Mouse (Mus musculus): ENCODE data around the gene Hist1h1a.
"Not testable (repeated sequence)": the region's sequence is repeated elsewhere in the genome, so short reads cannot be mapped to it uniquely, and the experiment has no call there.

Hist1h1a gene

DNA sequence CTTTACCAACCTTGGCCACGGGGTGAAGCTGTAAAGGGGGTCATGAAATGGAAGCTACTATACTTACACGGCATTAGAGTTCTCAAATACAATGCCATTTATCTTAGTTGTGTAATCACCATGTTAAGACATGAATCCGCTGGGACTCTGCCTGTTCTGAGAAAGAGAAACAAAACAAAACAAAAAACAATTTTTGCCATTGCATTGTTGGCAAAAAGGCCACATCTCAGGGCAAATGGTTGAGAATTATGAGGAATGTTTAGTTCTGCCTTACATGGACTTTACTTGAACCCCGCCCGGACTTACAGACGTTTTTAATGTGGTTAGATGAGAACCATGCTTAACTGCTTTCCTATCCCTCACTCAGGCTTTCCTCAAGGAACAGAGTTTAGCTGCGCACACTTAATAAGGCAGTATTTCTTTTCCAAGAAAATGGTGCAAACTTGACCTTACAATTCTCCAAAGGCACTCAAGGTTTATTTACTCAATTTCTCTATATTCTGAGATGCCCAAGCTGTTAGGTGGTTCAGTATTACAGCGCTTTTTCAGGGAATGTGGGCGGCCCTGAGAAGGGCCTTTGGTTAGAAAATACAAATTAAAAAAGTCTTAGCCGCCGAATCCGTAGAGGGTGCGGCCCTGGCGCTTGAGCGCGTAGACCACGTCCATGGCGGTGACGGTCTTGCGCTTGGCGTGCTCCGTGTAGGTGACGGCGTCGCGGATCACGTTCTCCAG, 3.1 kb upstream of the Hist1h1a start:
- peak; percentile 78 for DNase-seq (ENCODE audit: low spot score)

- peak; percentile 100 for DNase-seq (ENCODE audit: low spot score)
Observed at GRCm38 (mm10) chr13:23760972-23761864, 2.2 kb upstream of the Hist1h1a start, which contains the start of gene Hist1h4a. Gene Hist1h4a (minus strand): TSS chr13:23761230.

DNA sequence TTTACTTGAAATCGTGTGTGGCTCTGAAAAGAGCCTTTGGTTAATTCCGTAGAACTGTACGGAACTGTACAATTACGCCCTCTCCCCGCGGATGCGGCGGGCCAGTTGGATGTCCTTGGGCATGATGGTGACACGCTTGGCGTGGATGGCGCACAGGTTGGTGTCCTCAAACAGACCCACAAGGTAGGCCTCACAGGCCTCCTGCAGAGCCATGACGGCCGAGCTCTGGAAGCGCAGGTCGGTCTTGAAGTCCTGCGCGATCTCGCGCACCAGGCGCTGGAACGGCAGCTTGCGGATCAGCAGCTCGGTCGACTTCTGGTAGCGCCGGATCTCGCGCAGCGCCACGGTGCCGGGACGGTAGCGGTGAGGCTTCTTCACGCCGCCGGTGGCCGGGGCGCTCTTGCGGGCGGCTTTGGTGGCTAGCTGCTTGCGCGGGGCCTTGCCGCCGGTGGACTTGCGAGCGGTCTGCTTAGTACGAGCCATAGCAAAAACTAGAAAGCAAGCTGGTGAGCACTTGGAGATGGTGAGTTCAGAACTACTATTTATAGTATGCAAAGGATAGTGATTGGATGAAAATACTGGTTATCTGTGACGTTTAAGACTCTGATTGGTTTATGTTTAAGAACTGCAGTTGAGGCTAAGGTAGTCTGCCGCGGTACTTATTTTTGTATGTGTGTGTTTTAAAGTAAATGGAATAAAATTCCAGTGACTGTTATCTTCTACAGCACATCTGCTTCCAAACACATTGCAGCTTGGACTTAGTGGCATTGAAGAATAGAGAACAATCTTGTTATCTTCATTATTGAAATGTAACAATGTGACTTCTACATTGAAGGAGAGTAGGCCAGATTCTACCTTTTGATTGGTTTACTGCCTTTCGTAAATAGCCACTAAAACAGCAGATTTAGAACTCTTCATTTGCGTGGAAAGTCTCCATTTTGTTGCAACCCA, 1.3 kb upstream of the Hist1h1a start, which contains the start of gene Hist1h3a:
TSS of gene Hist1h3a (minus strand) at position 516 of the 951 bp plus-strand sequence.
- DNase-seq (ENCODE audit: low spot score): peak; percentile 92

DNA sequence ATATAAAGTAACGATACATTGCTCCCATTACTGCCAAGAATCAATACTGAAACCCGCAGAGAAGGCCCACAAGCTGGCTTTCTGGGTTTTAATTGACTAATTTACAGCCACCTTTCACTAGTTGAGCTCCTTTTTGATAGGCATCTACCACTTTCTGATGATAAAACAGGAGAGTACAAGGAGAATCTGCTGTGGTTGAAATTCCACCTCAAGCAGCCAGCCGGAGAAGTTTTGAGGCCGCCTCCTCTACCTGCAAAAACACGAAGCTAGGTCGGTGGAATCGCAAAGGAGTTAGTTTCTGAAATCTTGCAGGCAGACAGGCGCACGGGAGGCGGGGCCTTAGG, 252 bp upstream of the Hist1h1a start:
- no peak for DNase-seq (ENCODE audit: low spot score)

GRCm38 (mm10) chr13:23764324-23765171, 1.1 kb downstream of the Hist1h1a start:
- DNase-seq (ENCODE audit: low spot score): peak; percentile 79

GRCm38 (mm10) chr13:23765172-23765513, 1.7 kb downstream of the Hist1h1a start:
- DNase-seq (ENCODE audit: low spot score): peak; percentile 64

DNA sequence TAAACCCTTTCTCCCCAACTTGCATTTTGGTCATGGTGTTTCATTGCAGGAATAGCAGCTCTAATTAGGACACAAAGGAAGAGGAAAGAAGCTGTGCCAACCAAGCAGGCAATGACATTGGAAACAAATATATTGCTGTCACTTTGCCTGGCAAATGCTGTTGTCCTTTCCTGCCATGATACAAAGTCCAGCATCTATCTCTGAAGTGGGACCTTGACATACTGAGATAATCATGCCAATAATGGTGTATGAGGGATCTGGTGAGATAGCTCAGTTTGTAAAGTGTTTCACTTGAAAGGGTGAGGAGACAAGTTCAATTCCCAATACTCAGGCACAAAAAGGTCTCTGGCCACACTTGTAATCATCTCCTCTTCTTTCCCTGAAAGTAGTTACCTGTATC, 3.3 kb downstream of the Hist1h1a start:
- no peak for DNase-seq (ENCODE audit: low spot score)

- no peak for DNase-seq (ENCODE audit: low spot score)
Observed at GRCm38 (mm10) chr13:23768834-23769397, 5.5 kb downstream of the Hist1h1a start.

DNA sequence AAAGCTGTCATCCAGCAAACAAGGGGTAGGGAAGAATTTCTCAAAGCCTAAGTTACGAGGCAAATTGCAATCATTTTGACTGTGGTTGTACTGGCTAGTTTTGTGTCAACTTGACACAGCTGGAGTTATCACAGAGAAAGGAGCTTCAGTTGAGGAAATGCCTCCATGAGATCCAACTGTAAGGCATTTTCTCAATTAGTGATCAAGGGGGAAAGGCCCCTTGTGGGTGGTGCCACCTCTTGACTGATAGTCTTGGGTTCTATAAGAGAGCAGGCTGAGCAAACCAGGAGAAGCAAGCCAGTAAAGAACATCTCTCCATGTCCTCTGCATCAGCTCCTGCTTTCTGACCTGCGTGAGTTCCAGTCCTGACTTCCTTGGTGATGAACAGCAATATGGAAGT, 6.1 kb downstream of the Hist1h1a start, which contains the start of gene Trim38:
TSS of gene Trim38 (plus strand) at position 301 of the 400 bp plus-strand sequence.
- not testable (repeated sequence) for DNase-seq (ENCODE audit: low spot score)

DNA sequence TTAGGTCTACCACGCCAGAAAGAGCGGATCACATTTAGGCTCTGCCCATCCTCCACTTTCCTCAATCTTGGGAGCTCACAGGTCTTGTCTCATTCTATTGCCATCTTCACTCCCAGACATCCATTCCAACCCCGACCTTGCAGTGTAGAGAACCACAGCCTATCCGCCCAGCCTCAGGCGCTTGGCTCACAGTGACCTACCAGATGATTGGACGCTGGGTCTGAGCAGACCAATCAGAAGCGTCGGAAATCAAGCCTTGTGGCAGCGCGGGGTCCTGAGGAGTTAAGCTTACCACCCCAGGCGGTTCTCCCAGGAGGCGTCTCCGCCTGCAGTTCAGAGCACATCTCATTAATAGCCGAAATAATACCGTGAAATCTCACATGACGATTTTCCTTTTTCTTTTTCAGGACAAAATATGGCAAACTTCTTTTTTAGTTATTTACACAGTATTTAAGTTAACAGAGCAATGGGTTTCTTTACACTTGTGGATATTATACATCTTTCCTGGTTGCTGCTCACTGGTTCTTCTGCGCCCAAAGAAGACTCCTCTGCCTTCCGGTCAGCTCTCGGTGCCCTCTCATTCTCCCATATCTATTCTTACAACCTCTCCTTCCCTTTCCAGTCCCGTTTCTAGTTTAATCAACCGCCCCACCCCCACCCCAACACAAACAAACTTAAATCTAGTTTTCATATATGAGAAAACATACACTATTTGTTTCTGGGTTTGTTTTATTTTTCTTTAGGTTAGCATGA, 9.3 kb downstream of the Hist1h1a start:
- peak; percentile 84 for DNase-seq (ENCODE audit: low spot score)

- DNase-seq (ENCODE audit: low spot score): no peak
Observed at GRCm38 (mm10) chr13:23778339-23778738, 14.9 kb downstream of the Hist1h1a start.

DNA sequence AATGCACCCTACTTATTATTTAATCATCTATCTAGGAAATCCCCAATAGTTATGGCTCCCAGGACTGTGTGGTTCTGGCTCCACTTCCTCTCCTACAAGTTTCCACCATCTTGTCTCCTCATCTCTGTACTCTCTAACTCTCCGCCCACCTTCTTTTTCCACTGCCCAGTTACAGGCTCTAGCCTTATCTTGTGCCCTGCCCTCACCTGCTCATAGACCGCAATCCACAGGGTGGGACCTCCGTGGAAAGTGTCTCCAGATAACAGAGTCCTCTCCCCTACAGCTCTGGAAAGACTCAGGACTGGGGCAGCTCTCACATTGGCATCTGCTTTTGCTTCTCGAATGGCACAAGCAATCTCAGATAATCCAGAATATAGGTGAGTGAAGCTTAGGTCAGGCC, 15.6 kb downstream of the Hist1h1a start:
- DNase-seq (ENCODE audit: low spot score): no peak

DNA sequence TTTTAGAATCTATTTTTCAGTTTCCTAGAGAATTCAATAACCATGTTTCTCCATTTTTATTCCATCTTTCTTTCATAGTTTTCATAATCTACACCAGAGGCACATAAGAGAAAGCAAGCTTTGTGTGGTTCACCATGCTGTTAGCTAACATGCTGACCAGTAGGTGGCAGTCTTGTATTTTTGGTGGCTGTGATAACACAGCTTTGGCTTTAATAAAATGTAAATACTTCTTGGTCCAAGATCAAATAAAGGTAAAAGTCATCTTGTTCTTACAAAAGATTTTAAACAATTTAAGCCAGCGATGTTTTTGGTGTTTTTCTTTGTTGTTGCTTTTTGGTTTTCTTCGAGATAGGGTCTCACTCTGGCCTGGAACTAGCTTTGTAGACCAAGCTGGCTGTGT, 29.1 kb downstream of the Hist1h1a start:
- peak; percentile 64 for DNase-seq (ENCODE audit: low spot score)

DNA sequence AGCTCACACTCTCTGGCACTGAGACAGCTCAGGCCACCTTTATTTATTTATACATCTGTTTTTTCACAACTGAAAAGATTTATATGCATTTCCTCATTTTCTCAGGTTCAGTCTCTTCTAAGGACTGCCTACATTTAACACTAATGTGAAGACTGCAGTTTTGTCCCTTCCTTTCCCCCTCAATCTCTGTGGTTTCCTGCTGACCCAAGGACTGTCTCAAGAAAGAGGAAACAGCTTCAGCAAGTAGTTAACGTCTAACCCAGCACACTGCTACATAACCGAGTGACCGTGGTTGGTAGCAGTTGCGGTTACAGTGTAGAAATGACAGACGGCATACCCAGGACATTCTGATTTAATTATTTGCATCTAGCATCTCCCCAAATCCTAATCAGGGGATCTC, 35.9 kb downstream of the Hist1h1a start:
- no peak for DNase-seq (ENCODE audit: low spot score)

GRCm38 (mm10) chr13:23804532-23804931, 41.1 kb downstream of the Hist1h1a start:
- DNase-seq (ENCODE audit: low spot score): no peak

DNA sequence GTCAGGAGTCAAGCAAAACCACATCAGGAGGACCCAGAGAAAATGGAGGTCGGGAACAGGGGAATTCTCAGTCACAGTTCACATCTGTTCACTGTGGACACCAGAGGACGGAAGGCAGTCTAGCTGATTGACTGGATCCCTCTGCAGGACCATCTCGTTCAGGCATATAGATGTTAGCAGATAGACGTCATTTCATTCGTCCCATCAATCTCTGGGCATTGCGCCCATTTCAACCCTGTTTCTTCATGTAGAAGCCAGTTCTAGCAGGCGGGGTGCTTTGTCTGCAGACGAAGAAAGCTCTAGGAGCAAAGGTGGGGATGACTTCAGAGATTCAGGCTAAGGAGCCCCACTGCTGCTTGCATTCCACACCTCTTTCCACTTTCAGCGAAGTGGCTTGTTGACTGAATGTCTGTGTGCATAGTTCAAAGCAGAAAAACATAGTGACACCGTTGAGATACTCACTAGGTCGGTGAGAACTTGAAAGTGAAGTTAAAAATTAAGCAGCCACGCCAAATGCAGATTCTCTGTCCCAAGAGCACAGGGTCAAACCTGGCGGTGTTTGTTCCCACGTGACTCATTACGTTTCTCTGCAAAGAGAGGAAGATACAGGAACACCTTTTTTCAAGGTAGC, 43.1 kb downstream of the Hist1h1a start, which contains the start of gene Slc17a2:
TSS of gene Slc17a2 (plus strand) at position 572 of the 631 bp plus-strand sequence.
- no peak for DNase-seq (ENCODE audit: low spot score)

Data from c-Kit-positive CD71-positive TER-119-positive erythroid progenitor cells, embryonic 14.5 days (primary cell).